Mouse (Mus musculus) ES-E14 (cell line): ENCODE measurements at regions not wholly inside any gene's neighbourhood (a gene's known extent, or its start where the extent isn't known, plus 50 kb on each side); places are given as distances from the start of the nearest gene placed in this dataset.

Experiments used
- HCFC1 ChIP-seq: IDR thresholded peaks from 2 replicates; pipeline ENCODE4 v1.6.1; 2012; ENCODE audit warnings: low read length, inconsistent platforms, borderline replicate concordance; ENCODE audit not compliant: insufficient read depth
- MAFK ChIP-seq: IDR thresholded peaks from 2 replicates; pipeline ENCODE4 v1.6.1; 2014; ENCODE audit warnings: mild to moderate bottlenecking, low read depth, low read length, inconsistent platforms; ENCODE audit not compliant: insufficient read depth
- ZC3H11A ChIP-seq: IDR thresholded peaks from 2 replicates; pipeline ENCODE4 v1.6.1; 2012; ENCODE audit warnings: low read depth, mild to moderate bottlenecking, inconsistent platforms, low read length, borderline replicate concordance
- ZNF384 ChIP-seq: IDR thresholded peaks from 2 replicates; pipeline ENCODE4 v1.6.1; 2012; ENCODE audit warnings: low read depth, low read length, inconsistent platforms

DNA sequence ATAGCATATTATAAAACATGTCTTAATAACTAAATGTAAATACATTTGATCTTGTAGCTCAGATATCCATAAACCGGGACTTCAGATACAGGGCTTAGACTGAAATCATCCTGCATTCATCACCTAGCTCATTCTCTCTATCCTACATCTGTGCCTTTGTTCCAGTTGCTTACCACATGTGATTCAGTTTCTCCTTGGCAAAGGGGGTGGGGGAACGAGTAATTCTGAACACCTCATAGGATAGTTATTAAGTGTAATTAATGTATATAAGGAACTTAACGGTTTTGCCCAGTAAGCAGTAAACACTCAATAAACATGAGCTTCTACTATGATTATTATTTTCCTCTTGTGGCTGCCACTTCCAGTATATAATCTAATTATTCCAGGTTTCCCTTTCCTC, 873.9 kb upstream of the Lcorl start:
- TF ChIP-seq HCFC1 (no peak), ZNF384 (no peak), ZC3H11A (no peak), MAFK (no peak)
